Mouse (Mus musculus): ENCODE measurements around the gene Sla2. TPM values are rescaled to one million over a fixed set of nuclear protein-coding genes. Genes with fewer than 3 reads are reported as not detected.
"Not testable (repeated sequence)": the region's sequence is repeated elsewhere in the genome, so short reads cannot be mapped to it uniquely, and the experiment has no call there.

Sla2 gene
- total and polyA plus RNA-seq, 2 experiments from 2014 or later = not detected

DNA sequence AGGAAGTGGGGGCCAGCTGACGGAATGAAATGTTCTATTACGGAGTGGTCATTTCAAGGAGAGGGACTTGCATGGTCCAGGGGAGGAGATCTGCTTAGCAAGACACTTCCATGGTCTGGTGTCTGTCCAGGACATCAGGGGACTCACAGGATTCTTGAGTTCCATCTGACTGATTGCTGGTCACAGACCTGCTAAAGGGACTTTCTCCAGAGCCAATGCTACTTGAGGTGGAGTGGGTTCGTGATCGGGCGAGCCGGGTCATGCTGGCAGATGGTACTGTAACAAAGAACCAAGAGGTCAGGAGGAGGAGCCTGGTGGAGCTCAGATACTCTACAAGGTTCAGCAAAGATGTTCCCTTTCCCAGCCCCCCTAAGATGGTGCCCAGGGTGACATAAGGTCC, 41.6 kb upstream of the Sla2 start:
- Histone ChIP-seq H3K9me3 (ENCODE audit: low read length) (no peaks in the 10 kb centered on the region), H3K9ac (replicated peaks; ENCODE audit: low read length, poor library complexity, severe bottlenecking) (no peak overlapping the region), H3K27ac (ENCODE audit: low read depth, low read length) (no peak overlapping the region), H3K4me1 (ENCODE audit: insufficient read depth, low read length) (no peaks in the 10 kb centered on the region), H3K36me3 (ENCODE audit: insufficient read depth, low read length) (peaks cover 35% of the 10 kb centered on the region), H3K4me3 (ENCODE audit: low read depth, low read length) (no peak overlapping the region), H3K4me2 (ENCODE audit: low read depth, low read length, poor library complexity, severe bottlenecking) (no peak overlapping the region), H3K27me3 (ENCODE audit: insufficient read depth, low read length) (no peaks in the 10 kb centered on the region)
- DNase-seq (ENCODE audit: low spot score) (no peak), ATAC-seq (ENCODE audit: low FRiP score) (no peak)
- no peak for TF ChIP-seq CTCF (IDR thresholded peaks at IDR 0.05)
- WGBS = 94% methylated on average over 6 of the region's 6 CpGs

- ATAC-seq (ENCODE audit: low FRiP score) (no peak), DNase-seq (ENCODE audit: low spot score) (no peak)
- Histone ChIP-seq H3K4me2 (ENCODE audit: low read depth, low read length, poor library complexity, severe bottlenecking) (no peak overlapping the region), H3K9ac (replicated peaks; ENCODE audit: low read length, poor library complexity, severe bottlenecking) (no peak overlapping the region), H3K9me3 (ENCODE audit: low read length) (no peaks in the 10 kb centered on the region), H3K4me3 (ENCODE audit: low read depth, low read length) (no peak overlapping the region), H3K27ac (ENCODE audit: low read depth, low read length) (no peak overlapping the region), H3K27me3 (ENCODE audit: insufficient read depth, low read length) (no peaks in the 10 kb centered on the region), H3K36me3 (ENCODE audit: insufficient read depth, low read length) (peaks cover 35% of the 10 kb centered on the region; the same call in 1 of the 2 replicates), H3K4me1 (ENCODE audit: insufficient read depth, low read length) (no peaks in the 10 kb centered on the region)
- 90% methylated on average over 6 of the region's 6 CpGs for WGBS
- TF ChIP-seq CTCF (IDR thresholded peaks at IDR 0.05) = no peak
Observed at GRCm38 (mm10) chr2:156927663-156928062, 40.7 kb upstream of the Sla2 start.

DNA sequence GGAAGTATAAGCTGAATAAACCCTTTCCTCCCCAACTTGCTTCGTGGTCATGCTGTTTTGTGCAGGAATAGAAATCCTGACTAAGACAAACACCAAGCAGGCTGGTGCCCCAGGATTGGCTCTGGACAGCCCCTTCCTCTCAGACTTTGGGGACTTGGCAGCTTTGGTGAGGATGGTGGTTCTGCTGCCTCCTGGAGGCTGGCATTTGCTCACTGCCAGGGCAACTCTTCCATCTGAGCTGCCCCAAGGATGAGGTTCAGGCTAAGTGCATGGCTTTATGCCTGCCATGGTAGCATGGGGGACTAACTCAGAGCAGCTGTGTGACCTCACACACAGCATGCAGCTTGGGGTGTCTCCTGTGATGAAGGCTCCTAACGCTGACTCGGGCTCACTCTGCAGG, 38.6 kb upstream of the Sla2 start:
- H3K4me2 ChIP-seq (ENCODE audit: low read depth, low read length, poor library complexity, severe bottlenecking); H3K9me3 ChIP-seq (ENCODE audit: low read length); DNase-seq (ENCODE audit: low spot score); H3K9ac ChIP-seq (replicated peaks; ENCODE audit: low read length, poor library complexity, severe bottlenecking); H3K27me3 ChIP-seq (ENCODE audit: insufficient read depth, low read length); ATAC-seq (ENCODE audit: low FRiP score); H3K27ac ChIP-seq (ENCODE audit: low read depth, low read length); H3K4me3 ChIP-seq (ENCODE audit: low read depth, low read length); H3K4me1 ChIP-seq (ENCODE audit: insufficient read depth, low read length): not testable (repeated sequence)
- 85% methylated on average over 3 of the region's 3 CpGs for WGBS
- H3K36me3 ChIP-seq (ENCODE audit: insufficient read depth, low read length) = peaks cover 24% of the 10 kb centered on the region; the same call in 1 of the 2 replicates

DNA sequence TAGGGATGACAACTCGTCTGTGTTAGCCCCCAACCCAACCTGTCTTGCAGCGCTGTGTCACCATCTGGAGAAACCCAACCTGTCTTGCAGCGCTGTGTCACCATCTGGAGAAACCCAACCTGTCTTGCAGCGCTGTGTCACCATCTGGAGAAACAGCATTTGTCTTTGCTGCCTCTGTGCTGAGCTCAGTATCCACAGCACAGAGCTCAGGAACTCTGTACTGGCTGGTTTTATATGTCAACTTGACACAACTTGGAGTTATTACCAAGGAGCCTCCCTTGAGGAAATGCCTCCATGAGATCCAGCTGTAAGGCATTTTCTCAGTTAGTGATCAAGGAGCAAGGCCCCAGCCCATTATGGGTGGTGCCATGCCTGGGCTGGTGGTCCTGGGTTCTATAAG, 38.1 kb upstream of the Sla2 start:
- H3K4me1 ChIP-seq (ENCODE audit: insufficient read depth, low read length); DNase-seq (ENCODE audit: low spot score); H3K4me3 ChIP-seq (ENCODE audit: low read depth, low read length); H3K4me2 ChIP-seq (ENCODE audit: low read depth, low read length, poor library complexity, severe bottlenecking); ATAC-seq (ENCODE audit: low FRiP score); H3K27me3 ChIP-seq (ENCODE audit: insufficient read depth, low read length); H3K9me3 ChIP-seq (ENCODE audit: low read length); H3K27ac ChIP-seq (ENCODE audit: low read depth, low read length); H3K9ac ChIP-seq (replicated peaks; ENCODE audit: low read length, poor library complexity, severe bottlenecking): not testable (repeated sequence)
- peaks cover 19% of the 10 kb centered on the region; the same call in 1 of the 2 replicates for H3K36me3 ChIP-seq (ENCODE audit: insufficient read depth, low read length)
- WGBS = 94% methylated on average over 4 of the region's 4 CpGs

GRCm38 (mm10) chr2:156924210-156924898, 37.4 kb upstream of the Sla2 start:
- Histone ChIP-seq H3K27me3 (ENCODE audit: insufficient read depth, low read length) (no peaks in the 10 kb centered on the region), H3K9ac (replicated peaks; ENCODE audit: low read length, poor library complexity, severe bottlenecking) (no peak overlapping the region), H3K27ac (ENCODE audit: low read depth, low read length) (no peak overlapping the region), H3K36me3 (ENCODE audit: insufficient read depth, low read length) (peaks cover 17% of the 10 kb centered on the region; the same call in 1 of the 2 replicates), H3K4me3 (ENCODE audit: low read depth, low read length) (no peak overlapping the region), H3K4me1 (ENCODE audit: insufficient read depth, low read length) (no peaks in the 10 kb centered on the region), H3K4me2 (ENCODE audit: low read depth, low read length, poor library complexity, severe bottlenecking) (no peak overlapping the region), H3K9me3 (ENCODE audit: low read length) (no peaks in the 10 kb centered on the region)
- TF ChIP-seq CTCF (IDR thresholded peaks at IDR 0.05) = no peak
- DNase-seq (ENCODE audit: low spot score) (no peak), ATAC-seq (ENCODE audit: low FRiP score) (no peak)
- WGBS = 62% methylated on average over 3 of the region's 3 CpGs

- no peak overlapping the region for H3K4me2 ChIP-seq (ENCODE audit: low read depth, low read length, poor library complexity, severe bottlenecking)
- no peak overlapping the region for H3K4me3 ChIP-seq (ENCODE audit: low read depth, low read length)
- no peak for ATAC-seq (ENCODE audit: low FRiP score)
- H3K4me1 ChIP-seq (ENCODE audit: insufficient read depth, low read length) = no peaks in the 10 kb centered on the region
- H3K27ac ChIP-seq (ENCODE audit: low read depth, low read length) = no peak overlapping the region
- H3K36me3 ChIP-seq (ENCODE audit: insufficient read depth, low read length) = peaks cover 15% of the 10 kb centered on the region; the same call in 1 of the 2 replicates
- TF ChIP-seq CTCF (IDR thresholded peaks at IDR 0.05) = no peak
- H3K9me3 ChIP-seq (ENCODE audit: low read length) = no peaks in the 10 kb centered on the region
- DNase-seq (ENCODE audit: low spot score) = no peak
- H3K27me3 ChIP-seq (ENCODE audit: insufficient read depth, low read length) = no peaks in the 10 kb centered on the region
- WGBS = 79% methylated on average over 5 of the region's 5 CpGs
- H3K9ac ChIP-seq (replicated peaks; ENCODE audit: low read length, poor library complexity, severe bottlenecking) = no peak overlapping the region
Observed at GRCm38 (mm10) chr2:156923057-156923456, 36.1 kb upstream of the Sla2 start.
